Mouse (Mus musculus) layer of hippocampus, adult 18-20 months (tissue): ENCODE measurements around the gene Tnfsf13. TPM values are rescaled to one million over a fixed set of nuclear protein-coding genes. Genes with fewer than 3 reads are reported as not detected.
"Not testable (repeated sequence)": the region's sequence is repeated elsewhere in the genome, so short reads cannot be mapped to it uniquely, and the experiment has no call there.

Experiments used
- DNase-seq, 2 experiments: peaks; one replicate each; pipeline ENCODE4 v3.0.0; 2022; ENCODE audit warnings: low spot score in 2 of 2
- long read RNA-seq: library from polyadenylated mRNA; stranded (forward); transcript quantifications from one replicate; pipeline ENCODE4 v2.0.0, GENCODE M21; 2021
- total RNA-seq, 2 experiments: library from RNA; stranded (reverse); gene quantifications; 2 replicates each; pipeline ENCODE4 v1.2.3; 2021

Gene Tnfsf13
- 1 to 10 TPM; 1.9 to 2.0 TPM for total RNA-seq
- long read RNA-seq, result 0 reads

DNA sequence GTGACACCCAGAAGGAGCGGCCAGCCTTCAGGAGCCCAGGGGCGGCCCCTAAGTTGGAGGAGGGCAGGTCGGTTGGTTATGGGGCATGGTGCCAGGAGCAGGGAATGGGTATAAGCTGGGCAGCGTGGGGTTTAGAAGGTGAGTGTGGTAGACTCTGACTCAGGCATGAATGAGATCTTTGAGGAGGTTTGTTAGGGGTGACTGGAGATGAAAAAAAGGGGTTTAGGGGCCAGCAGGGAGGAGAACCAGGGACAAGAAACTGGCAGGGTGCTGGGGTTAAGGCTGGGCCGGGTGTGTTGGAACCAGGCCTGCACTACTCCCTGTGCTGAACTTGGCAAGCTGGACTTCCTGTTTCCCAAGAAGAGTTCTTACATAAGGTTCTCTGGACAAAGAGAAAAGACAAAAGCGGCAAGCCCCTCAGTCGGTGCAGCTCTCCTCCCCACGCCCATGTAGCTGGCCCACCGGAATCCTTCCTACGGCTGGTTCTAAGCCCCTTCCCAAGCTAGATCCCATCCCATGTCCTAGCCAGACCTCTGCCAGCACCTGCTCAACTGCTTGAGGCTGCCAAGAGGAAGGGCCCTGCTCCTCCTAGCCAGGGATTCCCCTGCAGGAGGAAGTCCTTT, at the start of gene Tnfsf13:
Gene Tnfsf13, minus strand, starts transcription at position 259 of the 623 bp plus-strand sequence.
- peak in 1 of 2 experiments; percentile 63 for DNase-seq

DNA sequence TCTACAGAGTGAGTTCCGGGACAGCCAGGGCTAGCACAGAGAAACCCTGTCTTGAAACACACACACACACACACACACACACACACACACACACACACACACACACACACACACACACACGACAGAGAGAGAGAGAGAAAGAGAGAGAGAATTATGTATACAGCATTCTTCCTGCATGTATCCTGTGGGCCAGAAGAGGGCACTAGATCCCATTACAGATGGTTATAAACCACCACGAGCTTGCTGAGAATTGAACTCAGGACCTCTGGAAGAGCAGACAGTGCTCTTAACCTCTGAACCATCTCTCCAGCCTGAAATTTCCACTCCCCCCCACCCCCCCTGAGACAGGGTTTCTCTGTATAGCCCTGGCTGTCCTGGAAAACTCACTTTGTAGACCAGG, 45.8 kb upstream of the Tnfsf13 start:
- DNase-seq, result not testable (repeated sequence)

DNA sequence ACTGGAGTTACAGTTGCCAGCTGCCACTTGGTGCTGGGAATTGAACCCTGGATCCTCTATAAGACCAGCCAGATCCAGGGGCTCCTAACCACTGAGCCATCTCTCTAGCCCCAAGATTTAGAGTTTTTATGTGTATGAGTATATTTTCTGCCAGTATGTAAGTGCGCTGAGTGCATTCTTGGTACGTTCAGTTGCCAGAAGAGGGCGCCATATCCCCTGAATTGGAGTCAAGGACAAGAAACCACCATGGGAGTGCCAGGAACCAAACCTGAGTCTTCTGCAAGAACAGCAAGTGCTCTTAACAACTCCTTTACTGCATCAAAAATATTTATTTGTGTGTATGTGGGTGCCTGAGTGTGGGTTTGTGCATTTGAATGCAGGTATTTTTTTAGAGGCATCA, 43.5 kb upstream of the Tnfsf13 start:
- peak in 1 of 2 experiments; percentile 35 for DNase-seq

DNA sequence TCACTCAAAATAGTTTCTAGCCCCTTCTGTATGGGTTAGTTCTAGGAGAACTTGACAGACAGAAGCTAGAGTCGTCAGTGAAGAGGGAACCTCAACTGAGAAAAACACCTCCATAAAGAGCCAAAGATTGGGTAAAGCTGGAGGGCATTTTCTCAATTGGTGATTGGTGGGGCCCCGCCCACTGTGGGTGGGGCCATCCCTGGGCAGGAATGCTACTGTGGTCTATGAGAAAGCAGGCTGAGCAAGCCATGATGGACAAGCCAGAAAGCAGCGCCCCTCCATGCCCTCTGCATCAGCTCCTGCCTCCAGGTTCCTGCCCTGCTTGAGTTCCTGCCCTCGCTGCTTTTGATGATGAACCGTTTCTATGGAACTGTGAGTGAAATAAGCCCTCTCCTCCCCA, 40.4 kb upstream of the Tnfsf13 start:
- DNase-seq, result no peak

DNA sequence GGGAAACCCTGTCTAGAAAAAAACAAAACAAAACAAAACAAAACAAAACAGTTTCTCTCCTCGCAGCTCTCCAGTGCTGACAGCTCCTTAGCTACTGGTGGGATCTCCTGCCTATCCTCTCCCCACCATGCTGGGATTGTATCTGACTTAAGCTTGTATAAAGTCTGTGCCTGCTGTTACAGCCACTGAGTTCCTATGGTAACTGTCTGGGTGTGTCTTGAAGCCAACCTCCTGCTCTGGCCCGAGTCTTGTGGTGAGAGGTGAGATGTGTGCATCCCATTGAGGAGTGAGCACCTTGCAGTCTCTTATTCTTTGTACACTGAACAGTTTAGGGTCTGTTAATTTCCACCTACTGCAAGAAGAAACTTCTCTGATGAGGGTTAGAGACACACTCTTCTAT, 37.5 kb upstream of the Tnfsf13 start:
- DNase-seq, result no peak

DNA sequence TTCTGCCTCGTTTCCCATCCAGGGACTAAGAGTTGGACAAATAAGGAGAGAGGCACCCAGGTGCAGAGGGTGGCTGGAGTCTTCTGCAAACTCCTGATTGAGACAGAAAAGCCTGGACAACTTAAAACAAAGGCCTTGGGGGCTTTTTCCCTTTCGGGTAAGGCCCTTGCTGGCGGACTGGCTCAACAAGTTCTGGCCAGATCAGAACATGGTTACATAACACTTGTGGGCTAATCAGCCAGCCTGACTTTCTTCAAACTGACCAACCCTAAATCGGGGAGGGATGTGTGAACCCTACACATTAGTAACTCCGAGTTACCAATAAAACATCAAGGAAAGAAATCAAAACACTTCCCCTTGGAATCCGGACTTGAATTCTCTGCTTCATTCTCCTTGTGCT, 35.3 kb upstream of the Tnfsf13 start:
- DNase-seq, result no peak

DNA sequence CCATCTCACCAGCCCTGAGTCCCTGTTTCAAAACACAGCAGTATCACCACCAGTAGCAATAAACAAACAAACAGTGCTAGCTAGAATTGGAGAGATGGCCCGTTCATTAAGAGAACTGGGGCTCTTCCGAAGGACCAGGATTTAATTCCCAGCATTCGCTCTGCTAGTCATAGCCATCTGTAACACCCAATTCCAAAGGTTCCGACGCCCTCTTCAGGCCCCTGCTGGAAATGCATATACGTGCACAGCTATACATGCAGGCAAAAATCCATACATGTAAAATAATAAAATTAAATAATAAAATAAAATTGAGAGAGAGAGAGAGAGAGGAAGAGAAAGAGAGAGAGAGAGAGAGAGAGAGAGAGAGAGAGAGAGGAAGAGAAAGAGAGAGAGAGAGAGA, 33.8 kb upstream of the Tnfsf13 start:
- DNase-seq, result no peak

DNA sequence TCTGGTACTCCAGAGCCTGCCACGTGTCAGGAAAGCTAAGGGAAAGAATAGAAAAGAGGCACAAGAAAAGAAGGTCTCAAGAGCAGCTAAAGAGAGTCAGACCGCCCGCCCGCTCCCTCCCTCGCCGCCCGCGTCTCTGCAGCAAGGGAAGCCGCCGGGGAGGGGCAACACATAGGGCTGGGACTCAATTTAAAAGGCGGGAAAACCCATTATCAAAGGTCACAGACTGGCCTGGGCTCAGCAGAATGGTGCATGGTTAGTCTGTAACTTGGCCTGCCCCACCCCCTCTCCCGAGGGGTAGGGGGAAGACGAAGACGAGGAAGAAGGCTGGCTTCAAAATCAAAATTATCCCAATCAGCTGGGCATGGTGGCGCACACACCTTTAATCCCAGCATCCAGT, 33.1 kb upstream of the Tnfsf13 start:
- DNase-seq, result no peak

DNA sequence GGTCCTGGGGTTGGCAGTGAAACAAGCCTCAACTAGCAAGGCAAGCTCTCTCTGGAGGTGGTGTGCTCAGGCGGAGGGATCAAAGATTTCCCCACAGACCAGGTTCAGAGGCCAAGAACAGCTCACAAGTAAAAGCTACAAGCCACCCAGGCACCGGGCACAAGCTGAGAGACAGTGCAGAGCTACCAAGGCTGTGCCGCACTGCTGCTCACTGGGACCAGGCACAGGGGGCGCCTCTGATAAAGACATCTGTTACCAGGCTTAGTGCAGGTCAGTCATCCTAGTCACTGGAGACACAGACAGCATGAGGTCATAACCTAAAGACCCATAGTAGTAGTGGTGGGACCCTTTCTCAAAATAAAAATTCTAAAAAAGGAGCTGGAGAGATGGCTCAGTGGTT, 31.4 kb upstream of the Tnfsf13 start:
- no peak for DNase-seq

DNA sequence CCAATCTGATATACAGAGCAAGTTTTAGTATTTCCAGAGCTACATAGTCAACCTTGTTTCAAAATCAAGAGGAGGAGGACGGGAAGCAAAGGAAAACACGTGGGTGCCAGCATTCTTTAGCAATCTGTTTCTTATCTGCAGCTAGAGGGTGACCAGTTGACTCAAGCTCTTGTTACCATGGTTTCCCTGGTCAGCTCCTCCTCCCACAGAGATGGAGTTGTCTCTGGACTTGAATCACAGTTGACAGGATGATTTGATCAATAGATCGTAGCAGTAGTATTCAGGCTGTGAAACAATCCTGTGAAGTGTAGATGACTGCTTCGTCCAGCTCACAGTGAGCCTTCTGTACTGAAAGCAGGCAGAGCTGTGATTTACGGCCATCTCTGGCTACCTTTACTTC, 30.3 kb upstream of the Tnfsf13 start:
- DNase-seq, result peak in 1 of 2 experiments; percentile 21

DNA sequence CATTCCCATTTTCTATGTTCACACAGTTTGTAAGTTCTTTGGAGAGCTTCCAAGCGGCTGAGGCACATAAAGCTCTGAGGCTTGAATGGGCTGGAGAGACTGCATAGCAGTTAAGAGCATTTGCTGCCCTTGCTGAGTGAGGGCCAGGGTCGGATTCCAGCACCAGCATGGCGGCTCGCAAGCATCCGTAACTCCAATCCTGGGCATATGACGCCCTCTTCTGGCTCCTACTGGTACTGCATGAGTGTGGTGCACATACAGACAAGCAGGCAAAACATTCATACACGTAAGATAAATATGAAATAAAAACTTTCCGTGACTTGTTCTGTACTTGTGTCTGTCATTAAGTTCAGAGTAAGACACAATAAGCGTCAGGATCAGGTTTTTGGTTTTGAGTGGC, 29.9 kb upstream of the Tnfsf13 start:
- peak in 1 of 2 experiments; percentile 9 for DNase-seq

DNA sequence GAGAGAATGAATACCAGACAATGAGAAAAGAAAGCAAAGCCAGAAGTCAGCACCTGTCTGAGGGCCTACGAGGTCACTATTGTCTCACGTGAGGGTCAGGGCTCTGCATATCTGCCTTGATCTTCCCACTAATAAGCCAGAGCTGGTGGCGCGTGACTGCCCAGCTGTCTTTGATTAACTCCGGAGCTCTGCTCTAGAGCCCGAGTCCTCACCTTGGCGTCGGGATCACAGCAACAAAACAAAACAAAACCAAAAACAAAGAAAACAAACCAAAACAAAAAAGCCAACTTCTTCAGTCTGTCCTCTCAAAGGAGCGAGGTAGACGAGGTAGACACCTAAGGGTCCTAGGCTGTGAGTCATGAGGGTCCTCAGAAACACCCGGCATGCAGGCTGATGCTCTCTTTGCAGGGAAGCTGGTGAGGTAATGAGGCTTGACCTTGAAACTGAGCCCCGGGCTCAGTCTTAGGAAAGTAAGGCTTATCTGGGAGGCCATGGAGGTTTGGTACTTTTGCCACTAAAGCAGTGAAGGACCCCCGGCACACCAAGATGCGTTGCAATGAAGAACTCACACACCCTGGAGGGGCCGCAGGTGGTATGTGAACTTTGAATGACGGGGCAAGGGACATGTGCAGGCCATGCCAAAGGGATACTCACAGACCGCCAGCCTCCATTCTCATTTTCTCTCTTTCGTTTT, 29.2 kb upstream of the Tnfsf13 start:
- DNase-seq, result no peak

DNA sequence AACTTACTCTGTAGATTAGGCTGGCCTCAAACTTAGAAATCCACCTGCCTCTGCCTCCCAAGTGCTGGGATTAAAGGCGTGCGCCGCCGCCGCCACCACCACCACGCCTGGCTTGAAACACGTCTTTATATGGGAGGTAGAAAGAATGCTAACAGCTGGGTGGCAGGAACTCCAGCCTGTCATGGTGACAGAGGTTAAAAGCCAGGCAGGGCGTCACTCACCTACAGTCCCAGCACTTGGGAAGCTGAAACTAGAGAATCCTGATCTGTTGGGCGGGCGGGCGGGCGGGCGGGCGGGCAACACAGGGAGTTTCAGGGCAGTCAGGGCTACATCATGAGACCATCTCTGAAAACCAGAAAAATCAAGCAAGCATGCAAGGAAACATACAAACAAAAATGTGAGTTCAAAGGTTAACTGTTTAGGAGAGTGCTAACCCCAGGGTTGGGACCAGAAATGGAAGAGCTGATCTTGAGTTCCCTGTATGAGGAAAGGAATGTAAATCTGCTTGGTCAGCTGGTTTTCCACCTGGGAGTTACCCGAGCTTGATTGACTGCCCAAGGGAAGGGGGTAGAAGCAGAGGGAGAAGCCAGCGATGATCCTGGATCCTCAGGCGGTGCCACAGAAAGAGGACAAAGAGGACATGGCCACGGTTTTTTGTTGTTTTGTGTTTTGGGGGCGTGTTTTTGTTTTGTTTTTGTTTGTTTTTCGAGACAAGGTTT, 27.5 kb upstream of the Tnfsf13 start:
- no peak for DNase-seq

DNA sequence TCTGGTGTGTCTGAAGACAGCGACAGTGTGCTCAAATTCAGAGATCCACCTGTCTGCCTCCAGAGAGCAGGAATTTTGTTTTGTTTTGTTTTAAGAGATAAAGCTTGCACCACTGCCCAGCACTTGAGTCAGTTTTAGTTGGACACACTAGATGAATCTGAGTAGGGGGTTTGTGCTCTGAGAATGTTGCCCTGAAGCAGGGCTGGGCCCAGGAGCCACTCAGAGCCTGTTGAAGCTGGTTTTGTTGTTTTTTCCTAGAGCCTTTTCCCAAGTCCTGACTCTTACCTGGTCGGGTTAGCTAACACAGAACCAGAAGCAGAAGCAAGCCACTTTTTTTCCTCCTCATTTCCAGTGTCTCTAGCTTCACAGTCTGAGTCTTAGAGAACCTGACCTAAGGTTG, 25.5 kb upstream of the Tnfsf13 start:
- no peak for DNase-seq

DNA sequence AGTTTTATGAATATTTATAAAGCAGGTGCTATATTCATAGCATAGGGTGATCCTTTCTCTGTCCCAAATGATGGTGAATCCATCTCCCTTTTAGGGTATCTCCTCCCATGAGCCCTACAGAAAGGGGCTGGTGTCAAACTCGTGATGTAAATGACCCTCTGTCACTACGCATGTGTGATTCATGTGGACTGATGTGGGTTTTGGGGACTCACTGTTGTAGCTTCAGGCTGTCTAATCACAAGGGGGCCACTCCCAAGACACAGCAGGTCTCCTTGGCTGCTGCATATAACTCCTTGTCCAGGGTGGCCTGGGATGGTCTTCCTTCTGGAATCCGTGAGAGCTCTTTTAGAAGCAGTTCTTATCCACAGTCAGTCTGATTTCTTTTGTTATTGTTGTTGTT, 24.9 kb upstream of the Tnfsf13 start:
- DNase-seq, result no peak

DNA sequence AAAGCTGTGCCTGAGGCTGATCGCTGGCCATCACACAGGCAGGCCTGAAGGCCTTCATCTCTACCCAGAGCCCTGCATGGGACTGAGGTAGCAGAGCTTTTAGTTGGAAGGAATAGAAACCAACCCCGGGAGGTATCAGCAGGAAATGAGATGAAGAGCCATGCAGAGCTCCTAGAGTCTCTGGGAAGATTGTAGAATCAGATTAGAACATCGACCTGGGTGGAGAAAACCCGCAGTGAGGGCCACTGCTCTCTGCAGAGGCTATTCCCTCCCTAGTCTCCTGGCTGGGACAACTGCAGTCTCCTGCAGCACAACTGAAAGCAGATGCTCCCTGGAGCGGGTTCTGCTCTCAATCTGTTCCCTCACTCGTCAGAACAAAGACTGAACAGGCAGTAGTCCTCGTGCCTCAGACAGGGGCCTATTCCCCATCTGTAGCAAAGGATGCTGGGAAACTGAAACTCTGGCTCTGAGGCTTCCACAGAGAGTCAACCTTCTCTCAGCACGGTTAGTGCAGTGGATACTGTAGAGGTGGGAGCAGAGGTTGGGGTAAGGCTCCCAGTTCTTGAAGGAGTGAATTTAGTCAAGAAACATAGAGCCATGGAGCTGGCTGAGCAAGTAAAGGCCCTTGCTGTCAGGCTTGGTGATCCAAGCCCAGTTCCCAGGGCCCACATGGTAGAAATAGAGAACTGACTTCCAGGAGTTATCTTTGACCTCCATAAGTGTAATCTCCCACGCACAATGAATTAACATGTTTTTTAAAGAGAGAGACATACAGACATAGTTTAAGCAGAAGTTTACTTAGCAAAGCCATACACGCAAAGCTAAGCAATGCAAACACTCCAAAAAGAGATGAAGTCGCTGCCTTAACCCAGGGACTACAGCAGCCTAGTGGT, 24.2 kb upstream of the Tnfsf13 start:
- peak in 1 of 2 experiments; percentile 60 for DNase-seq

DNA sequence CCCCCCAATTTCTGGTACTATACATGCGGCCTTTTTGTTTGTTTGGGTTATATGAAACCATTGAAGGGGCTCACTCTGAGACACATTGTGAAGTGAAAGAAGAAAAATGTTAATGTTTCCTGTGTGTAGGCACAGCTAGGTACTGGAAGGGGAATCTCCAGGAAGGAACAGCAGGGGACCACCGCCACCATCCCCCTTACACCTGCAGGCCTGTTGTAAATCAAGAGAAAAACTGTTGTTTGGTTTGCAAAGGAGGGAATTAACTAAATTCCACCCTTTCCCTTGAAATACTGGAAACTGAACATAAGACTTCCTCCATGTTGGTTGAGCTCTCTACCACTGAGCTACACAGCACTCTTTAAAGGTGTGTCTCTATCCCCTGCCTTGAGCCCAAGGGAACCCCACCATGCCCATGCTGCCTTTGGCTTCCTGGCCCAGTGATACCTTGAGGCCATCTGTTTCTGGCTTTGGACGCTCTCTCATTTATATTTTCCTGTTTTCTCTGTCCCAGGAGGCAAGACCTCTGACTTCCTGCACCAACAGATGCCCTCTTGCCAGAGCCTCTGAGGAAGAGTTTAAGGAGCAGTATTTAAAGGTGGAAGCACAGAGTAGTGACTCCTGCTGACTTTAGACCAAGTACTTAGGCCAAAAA, 23.2 kb upstream of the Tnfsf13 start:
- no peak for DNase-seq

DNA sequence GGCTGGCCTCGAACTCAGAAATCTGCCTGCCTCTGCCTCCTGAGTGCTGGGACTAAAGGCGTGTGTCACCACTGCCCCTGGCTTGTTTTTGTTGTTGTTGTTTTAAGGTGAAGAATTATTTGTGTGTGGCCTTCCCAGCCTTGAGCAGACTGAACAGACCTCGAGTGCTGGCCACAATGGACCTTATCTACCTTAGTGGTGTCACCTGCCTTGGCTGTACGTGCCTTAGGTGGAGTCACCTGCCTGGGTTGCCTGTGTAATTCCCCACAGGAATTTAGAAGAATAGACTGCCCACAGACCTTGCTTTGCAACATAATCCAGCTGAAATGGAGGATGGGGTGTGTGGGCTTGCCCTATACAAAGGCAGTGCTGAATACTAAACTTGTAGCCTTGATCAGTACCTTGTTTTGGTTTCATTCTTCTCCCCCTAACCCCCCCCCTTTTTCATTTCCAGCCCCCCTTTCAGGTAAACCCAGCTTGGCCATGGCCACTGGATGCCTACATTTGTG, 22.3 kb upstream of the Tnfsf13 start:
- no peak for DNase-seq

DNA sequence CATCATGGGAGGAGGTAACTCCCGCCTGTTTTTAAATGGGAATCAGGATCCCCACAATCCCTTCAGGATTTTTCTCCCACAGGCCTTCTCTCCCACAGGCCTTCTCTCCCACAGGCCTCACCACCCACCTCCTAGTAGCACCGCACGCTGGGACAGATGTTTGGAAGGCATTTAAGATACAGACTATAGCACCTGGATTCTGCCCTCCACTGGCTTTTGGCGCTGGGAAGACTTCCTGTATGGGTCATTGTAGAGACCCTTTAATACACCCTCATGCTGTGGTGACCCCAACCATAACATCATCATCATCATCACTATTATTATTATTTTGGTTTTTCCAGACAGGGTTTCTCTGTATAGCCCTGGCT, 21.9 kb upstream of the Tnfsf13 start:
- no peak for DNase-seq

DNA sequence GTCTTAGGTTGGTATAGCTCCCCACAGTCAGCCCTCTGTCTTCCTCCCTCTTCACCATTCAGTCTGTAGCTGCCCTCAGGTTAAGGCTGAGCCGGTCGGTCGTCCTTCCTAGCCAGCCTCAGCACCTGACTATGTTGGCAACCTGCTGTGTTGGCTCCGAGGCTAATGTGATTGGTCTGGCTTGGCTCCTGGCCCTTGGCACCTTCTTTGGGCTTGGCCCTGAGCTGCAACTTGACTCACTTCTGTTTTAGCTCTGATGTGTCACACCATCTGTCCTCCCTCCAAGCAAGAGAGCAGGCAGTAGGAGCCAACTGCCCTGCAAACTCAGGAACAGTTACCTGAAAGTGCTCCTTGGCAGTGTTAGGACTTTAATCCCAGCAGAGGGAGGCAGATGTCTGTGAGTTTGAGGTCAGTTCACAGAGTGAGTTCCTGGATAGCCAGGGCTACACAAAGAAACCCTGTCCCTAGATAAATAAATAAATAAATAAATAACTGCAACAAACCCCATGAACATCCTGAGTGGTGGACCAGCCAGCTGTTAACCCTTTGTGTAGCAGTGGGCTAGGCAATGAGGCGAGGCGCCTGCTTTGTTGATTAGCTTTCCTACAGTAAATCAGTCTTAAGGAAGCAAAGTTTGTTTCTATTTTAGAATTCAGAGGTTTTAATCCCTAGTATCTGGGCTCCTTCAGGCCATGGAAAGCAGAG, 21.3 kb upstream of the Tnfsf13 start:
- peak in 1 of 2 experiments; percentile 24 for DNase-seq
